Mouse (Mus musculus) ES-Bruce4 (cell line): ENCODE measurements around the gene Tm4sf20.

Experiments used
- CTCF ChIP-seq: IDR thresholded peaks from one replicate; pipeline ENCODE4 v1.8.1; 2011; ENCODE audit warnings: low read depth, low read length
- EP300 ChIP-seq: IDR thresholded peaks from 2 replicates; pipeline ENCODE4 v1.6.1; 2011; ENCODE audit warnings: low read depth, low read length; ENCODE audit not compliant: insufficient read depth
- POLR2A ChIP-seq: IDR thresholded peaks from one replicate; pipeline ENCODE4 v1.8.1; 2011; ENCODE audit warnings: low read length; ENCODE audit not compliant: insufficient read depth

GRCm38 (mm10) chr1:82768269-82768668 lies at the start of gene Tm4sf20:
- TF ChIP-seq POLR2A (no peak), CTCF (no peak), EP300 (no peak)
